Mouse (Mus musculus) left cerebral cortex, postnatal 14 days (tissue): ENCODE data around the gene Serp2. TPM values are rescaled to one million over a fixed set of nuclear protein-coding genes. Genes with fewer than 3 reads are reported as not detected.
"Not testable (repeated sequence)": the region's sequence is repeated elsewhere in the genome, so short reads cannot be mapped to it uniquely, and the experiment has no call there.

Experiments used
- DNase-seq, 2 experiments: peaks; one replicate each; pipeline ENCODE4 v3.0.0; 2021 to 2022; ENCODE audit warnings: low spot score in 2 of 2, mixed read lengths in 1 of 2
- intact Hi-C: fragments of 180-260 bp; cut with DNase I; formaldehyde crosslinking; loops from one replicate; pipeline ENCODE4 v1.15.1; 2025
- total RNA-seq, 2 experiments: library from RNA; stranded (reverse); gene quantifications; 2 replicates each; pipeline ENCODE4 v1.2.3; 2021

Gene Serp2
- total RNA-seq, 2 experiments from 2014 or later = 161 to 172 TPM

GRCm38 (mm10) chr14:76579660-76580061 is 23.0 kb upstream of the Serp2 start:
- intact Hi-C loops = no loop called here
- DNase-seq = no peak

- intact Hi-C loops = no loop called here
These were observed 21.2 kb upstream of the Serp2 start for GRCm38 (mm10) chr14:76577840-76578239.

GRCm38 (mm10) chr14:76570292-76570691 is 13.6 kb upstream of the Serp2 start:
- no peak for DNase-seq
- intact Hi-C loops = no loop called here

More at GRCm38 (mm10) chr14:76577840-76578239, 21.2 kb upstream of the Serp2 start:
- DNase-seq = no peak

GRCm38 (mm10) chr14:76569271-76569961 is 12.7 kb upstream of the Serp2 start:
- no peak for DNase-seq
- intact Hi-C loops = no loop called here

- intact Hi-C loops = no loop called here
- no peak for DNase-seq
These were observed 11.9 kb upstream of the Serp2 start for GRCm38 (mm10) chr14:76568548-76568947.

GRCm38 (mm10) chr14:76567280-76567679 is 10.6 kb upstream of the Serp2 start:
- intact Hi-C loops = no loop called here
- no peak for DNase-seq

GRCm38 (mm10) chr14:76566711-76567110 is 10.0 kb upstream of the Serp2 start:
- intact Hi-C loops = no loop called here
- DNase-seq = no peak

- intact Hi-C loops = no loop called here
- DNase-seq = no peak
These were observed 9.5 kb upstream of the Serp2 start for GRCm38 (mm10) chr14:76566193-76566592.

- no peak for DNase-seq
- intact Hi-C loops = loop anchor here (5.0 kb wide), 1 partner anchor 68 kb away; no protein-coding TSS in a partner anchor
These were observed 2.5 kb upstream of the Serp2 start for GRCm38 (mm10) chr14:76559208-76559607.

GRCm38 (mm10) chr14:76558171-76558570 is 1.5 kb upstream of the Serp2 start:
- intact Hi-C loops = loop anchor here (5.0 kb wide), 1 partner anchor 69 kb away; no protein-coding TSS in a partner anchor
- DNase-seq = not testable (repeated sequence)

- intact Hi-C loops = loop anchor here (2.0 to 5.0 kb wide), 2 partner anchors 51 to 71 kb away; no protein-coding TSS in a partner anchor
- DNase-seq = peak in 1 of 2 experiments; percentile 57
These were observed 448 bp downstream of the Serp2 start for GRCm38 (mm10) chr14:76556031-76556851.

- intact Hi-C loops = loop anchor here (2.0 to 5.0 kb wide), 2 partner anchors 51 to 72 kb away; no protein-coding TSS in a partner anchor
- DNase-seq = peak in 1 of 2 experiments; percentile 82
These were observed 1.2 kb downstream of the Serp2 start for GRCm38 (mm10) chr14:76555263-76556030.

GRCm38 (mm10) chr14:76544136-76544535 is 12.6 kb downstream of the Serp2 start:
- no peak for DNase-seq
- intact Hi-C loops = no loop called here

GRCm38 (mm10) chr14:76541341-76541740 is 15.3 kb downstream of the Serp2 start:
- intact Hi-C loops = no loop called here
- DNase-seq = no peak

- intact Hi-C loops = no loop called here
- DNase-seq = peak; percentile 29 to 55
These were observed 16.6 kb downstream of the Serp2 start for GRCm38 (mm10) chr14:76540005-76540670.

- no peak for DNase-seq
- intact Hi-C loops = no loop called here
These were observed 19.8 kb downstream of the Serp2 start for GRCm38 (mm10) chr14:76536921-76537320.

GRCm38 (mm10) chr14:76535096-76535495 is 21.6 kb downstream of the Serp2 start:
- DNase-seq = no peak
- intact Hi-C loops = no loop called here

- DNase-seq = no peak
- intact Hi-C loops = no loop called here
These were observed 23.4 kb downstream of the Serp2 start for GRCm38 (mm10) chr14:76533170-76533815.
